Mouse (Mus musculus) erythroblast, embryonic 14.5 days (primary cell): ENCODE data around the gene Erlec1. TPM values are rescaled to one million over a fixed set of nuclear protein-coding genes. Genes with fewer than 3 reads are reported as not detected.

Source experiments
- H3K27me3 ChIP-seq: 2 replicates; pipeline ENCODE4 v1.6.1; 2012; ENCODE audit warnings: inconsistent platforms; ENCODE audit not compliant: control insufficient read depth
- H3K36me3 ChIP-seq: 2 replicates; pipeline ENCODE4 v1.6.1; 2012; ENCODE audit warnings: mild to moderate bottlenecking, inconsistent platforms; ENCODE audit not compliant: control insufficient read depth
- H3K4me1 ChIP-seq: 2 replicates; pipeline ENCODE4 v1.6.1; 2012; ENCODE audit warnings: inconsistent platforms; ENCODE audit not compliant: control insufficient read depth
- H3K4me3 ChIP-seq: replicated peaks from 2 replicates; pipeline ENCODE3; 2012; ENCODE audit warnings: moderate library complexity, mild to moderate bottlenecking, inconsistent platforms
- H3K9me3 ChIP-seq: 2 replicates; pipeline ENCODE4 v1.6.1; 2012; ENCODE audit warnings: low read length, inconsistent platforms, mixed read lengths; ENCODE audit not compliant: control insufficient read depth
- GATA1 ChIP-seq: IDR thresholded peaks from 2 replicates; pipeline ENCODE4 v1.6.1; 2012; ENCODE audit warnings: low read length, inconsistent platforms, mixed read lengths
- TAL1 ChIP-seq: IDR thresholded peaks from 3 replicates; pipeline ENCODE4 v1.6.1; 2012; ENCODE audit warnings: low read length, inconsistent platforms, mixed read lengths
- polyA plus RNA-seq: library from polyadenylated mRNA; stranded (reverse); fragments of >175 nt; gene quantifications from 2 replicates; pipeline ENCODE4 v1.2.3, GENCODE M21; 2012

The Erlec1 gene
- polyA plus RNA-seq, 1 experiment: 4.9 TPM

DNA sequence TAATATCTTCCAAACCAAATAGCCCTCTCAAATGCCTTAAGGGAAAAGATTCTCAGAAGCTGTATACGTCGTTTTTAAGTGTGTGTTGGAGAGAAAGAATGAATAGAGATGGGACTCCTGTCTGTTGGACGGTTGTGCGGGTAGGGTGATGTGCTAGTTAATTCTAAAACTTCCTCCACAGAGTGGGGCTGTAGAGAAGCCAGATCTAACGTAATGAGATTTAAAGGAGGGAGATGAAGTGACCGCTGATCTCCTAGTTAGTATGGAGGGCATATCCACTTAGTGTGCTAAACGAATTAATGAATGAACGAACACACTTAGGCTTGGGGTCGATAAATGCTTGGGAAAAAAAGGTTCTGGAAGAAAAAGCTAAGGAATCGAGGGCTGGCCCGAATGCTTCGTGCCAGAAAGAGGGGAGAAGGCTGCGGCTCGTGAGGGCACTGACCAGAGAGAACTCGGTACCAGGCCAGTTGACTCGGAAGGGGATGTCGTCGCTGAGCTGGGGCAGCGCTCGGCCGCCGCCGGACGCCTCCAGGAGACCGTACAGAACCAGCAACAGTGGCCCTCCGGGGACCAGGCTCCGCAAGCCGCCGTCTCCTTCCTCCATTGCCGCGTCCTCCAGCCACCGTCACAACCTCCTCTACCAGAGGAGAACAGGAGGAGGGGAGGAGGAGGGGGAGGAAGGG is 523 bp downstream of the Erlec1 start:
- Histone ChIP-seq H3K4me3 (peak overlapping the region; percentile 97), H3K9me3 (no peaks in the 10 kb centered on the region), H3K27me3 (no peaks in the 10 kb centered on the region), H3K4me1 (peaks cover 24% of the 10 kb centered on the region), H3K36me3 (peaks cover 47% of the 10 kb centered on the region)
- TF ChIP-seq TAL1: no peak
- no peak for TF ChIP-seq GATA1

DNA sequence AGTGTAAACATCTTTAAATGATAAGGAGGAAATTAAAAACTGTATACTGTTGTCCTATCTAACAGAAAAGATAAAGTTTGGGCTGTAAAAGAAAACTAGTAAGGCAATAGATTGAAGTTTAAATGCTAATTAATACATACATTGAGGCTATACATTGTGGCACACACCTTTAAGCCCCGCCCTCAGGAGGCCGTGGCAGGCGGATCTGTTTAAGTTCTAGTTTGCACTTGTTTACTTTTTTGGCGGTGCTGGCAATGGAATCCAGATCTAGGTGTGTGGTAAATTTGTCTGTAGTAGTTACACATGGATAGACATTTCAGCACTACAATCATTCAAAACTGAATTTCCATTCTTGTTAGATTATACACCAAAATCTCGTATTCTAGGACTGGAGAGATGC is 1.3 kb downstream of the Erlec1 start:
- TF ChIP-seq TAL1 (no peak), GATA1 (no peak)
- Histone ChIP-seq H3K36me3 (peaks cover 55% of the 10 kb centered on the region), H3K9me3 (no peaks in the 10 kb centered on the region), H3K4me1 (peaks cover 24% of the 10 kb centered on the region), H3K4me3 (peak overlapping the region; percentile 97), H3K27me3 (no peaks in the 10 kb centered on the region)

DNA sequence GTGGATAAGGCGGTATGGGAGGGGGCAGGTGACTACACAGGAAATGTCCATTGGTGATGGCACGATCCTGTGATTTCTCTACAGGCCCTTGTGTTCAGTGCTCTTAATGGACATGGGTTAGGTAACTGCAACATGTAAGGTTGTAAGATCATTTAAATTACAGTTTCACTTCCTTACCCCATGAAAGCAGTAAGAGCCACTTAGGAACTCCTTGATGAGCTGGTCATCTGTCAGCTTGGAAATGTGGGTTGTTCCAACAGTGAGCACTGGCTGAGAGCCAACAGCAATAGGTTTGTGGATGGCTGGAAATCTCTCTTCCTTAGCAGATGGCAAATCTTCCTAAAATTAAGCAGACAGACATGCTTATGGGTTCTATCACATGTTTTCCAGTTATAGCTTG is 10.6 kb downstream of the Erlec1 start:
- Histone ChIP-seq H3K27me3 (no peaks in the 10 kb centered on the region), H3K4me1 (no peaks in the 10 kb centered on the region), H3K9me3 (no peaks in the 10 kb centered on the region), H3K4me3 (no peak overlapping the region), H3K36me3 (peaks cover 94% of the 10 kb centered on the region)
- no peak for TF ChIP-seq TAL1
- TF ChIP-seq GATA1: no peak

DNA sequence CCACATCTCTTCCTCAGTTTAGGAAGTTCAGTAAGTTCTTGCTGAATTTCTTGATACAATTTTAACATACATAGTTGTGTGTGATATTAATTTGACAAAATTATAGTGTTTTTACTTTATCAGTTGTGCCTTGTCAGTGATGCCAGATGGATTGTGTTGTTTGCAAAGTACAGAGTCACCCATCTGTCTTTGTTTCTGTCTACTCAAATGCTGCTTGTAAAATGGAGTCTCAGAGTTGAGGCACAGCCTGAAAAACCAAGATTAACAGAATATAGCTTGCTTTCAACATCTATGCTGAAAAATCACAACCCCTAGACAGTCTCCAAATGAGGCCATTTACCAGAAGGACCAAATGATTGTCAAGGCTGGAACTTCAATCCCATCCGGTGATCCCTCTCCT is 25.6 kb downstream of the Erlec1 start:
- Histone ChIP-seq H3K4me1 (peaks cover 23% of the 10 kb centered on the region), H3K27me3 (no peaks in the 10 kb centered on the region), H3K36me3 (peaks cover 68% of the 10 kb centered on the region), H3K4me3 (no peak overlapping the region), H3K9me3 (no peaks in the 10 kb centered on the region)
- TF ChIP-seq GATA1 (no peak), TAL1 (no peak)

DNA sequence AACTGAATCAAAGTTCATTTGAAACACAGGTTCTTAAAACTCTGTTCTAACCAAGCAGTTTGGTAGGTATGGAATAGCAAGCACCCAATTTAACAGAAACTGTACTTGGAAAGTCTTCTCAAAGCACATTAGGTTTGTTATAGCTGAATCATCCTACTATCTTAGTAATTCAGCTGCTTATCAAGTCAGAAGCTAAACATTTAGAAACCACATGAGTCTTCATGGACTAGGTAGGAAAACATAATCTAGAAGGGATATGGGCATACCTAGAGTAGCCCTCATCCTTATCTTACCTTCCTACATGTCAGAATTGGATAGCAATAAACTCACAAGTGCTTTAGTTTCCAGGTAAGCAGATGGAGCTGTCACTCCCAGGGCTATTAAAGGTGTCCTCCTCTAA is 26.1 kb downstream of the Erlec1 start:
- Histone ChIP-seq H3K4me1 (peaks cover 25% of the 10 kb centered on the region), H3K36me3 (peaks cover 69% of the 10 kb centered on the region), H3K4me3 (no peak overlapping the region), H3K27me3 (no peaks in the 10 kb centered on the region), H3K9me3 (no peaks in the 10 kb centered on the region)
- TF ChIP-seq GATA1: no peak
- TF ChIP-seq TAL1: no peak

DNA sequence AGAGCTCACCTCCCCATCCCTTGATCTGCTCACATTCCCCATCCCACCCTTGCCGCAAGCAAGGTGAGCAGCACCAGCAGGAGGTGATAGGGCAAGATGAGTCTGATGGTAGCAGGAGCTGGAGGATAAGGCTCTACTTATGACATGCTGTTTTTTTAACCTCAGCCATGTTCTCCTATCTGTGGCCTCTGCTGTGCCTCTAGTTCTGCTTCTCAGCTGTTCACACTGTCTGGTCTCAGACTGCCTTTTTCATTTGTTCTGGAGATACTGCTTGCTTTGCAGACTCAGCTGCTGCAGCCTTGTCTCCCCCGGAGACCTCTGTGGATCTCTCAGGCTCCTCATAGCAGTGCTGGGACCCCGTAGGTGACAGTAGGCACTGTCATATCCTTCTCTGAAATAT is 30.9 kb downstream of the Erlec1 start:
- Histone ChIP-seq H3K36me3 (peaks cover 32% of the 10 kb centered on the region), H3K4me3 (no peak overlapping the region), H3K9me3 (no peaks in the 10 kb centered on the region), H3K4me1 (peaks cover 18% of the 10 kb centered on the region), H3K27me3 (no peaks in the 10 kb centered on the region)
- TF ChIP-seq GATA1 (no peak), TAL1 (no peak)

DNA sequence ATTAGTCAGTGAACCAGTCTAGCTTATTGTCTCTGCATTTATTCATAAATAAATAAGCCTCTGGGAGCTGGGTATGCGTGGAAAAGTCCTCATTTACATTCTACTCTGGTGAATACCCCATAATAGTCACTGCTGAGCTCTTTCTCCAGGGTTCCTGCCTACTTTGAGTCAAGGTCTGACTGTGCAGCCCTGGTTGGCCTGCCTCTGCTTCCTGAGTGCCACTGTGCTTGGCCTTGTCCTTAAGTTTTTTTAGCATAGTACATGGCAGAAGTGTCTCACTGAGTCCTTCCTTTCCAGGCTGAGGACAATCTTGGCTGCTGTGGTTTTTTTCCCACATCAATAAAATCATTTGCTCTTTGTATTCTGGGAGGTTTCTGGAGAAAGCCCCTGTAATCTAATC is 33.5 kb downstream of the Erlec1 start:
- Histone ChIP-seq H3K36me3 (peaks cover 14% of the 10 kb centered on the region), H3K27me3 (no peaks in the 10 kb centered on the region), H3K9me3 (no peaks in the 10 kb centered on the region), H3K4me3 (no peak overlapping the region), H3K4me1 (peaks cover 1% of the 10 kb centered on the region; the same call in 1 of the 2 replicates)
- TF ChIP-seq GATA1: no peak
- no peak for TF ChIP-seq TAL1

DNA sequence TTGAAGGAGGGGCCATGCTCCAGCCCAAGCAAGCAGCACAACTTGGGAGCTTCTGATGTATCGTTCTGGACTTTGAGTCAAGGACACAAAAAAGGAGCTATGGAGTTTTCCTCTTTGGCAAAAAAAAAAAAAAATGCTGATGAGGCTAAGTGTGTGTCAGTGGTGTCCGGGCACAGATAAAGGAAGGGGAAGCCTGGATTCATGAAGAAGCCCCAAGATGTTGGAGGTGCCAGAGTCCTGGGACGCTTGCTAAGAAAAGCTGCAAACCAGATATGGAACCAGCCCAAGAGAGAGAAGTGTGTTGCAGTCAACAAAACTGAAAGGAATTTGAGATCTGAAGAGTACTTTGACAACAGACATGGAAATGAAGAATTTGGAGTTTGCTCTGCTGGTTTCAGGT is 41.8 kb downstream of the Erlec1 start:
- Histone ChIP-seq H3K4me3 (no peak overlapping the region), H3K9me3 (no peaks in the 10 kb centered on the region), H3K27me3 (no peaks in the 10 kb centered on the region), H3K4me1 (no peaks in the 10 kb centered on the region), H3K36me3 (no peaks in the 10 kb centered on the region)
- no peak for TF ChIP-seq GATA1
- no peak for TF ChIP-seq TAL1

DNA sequence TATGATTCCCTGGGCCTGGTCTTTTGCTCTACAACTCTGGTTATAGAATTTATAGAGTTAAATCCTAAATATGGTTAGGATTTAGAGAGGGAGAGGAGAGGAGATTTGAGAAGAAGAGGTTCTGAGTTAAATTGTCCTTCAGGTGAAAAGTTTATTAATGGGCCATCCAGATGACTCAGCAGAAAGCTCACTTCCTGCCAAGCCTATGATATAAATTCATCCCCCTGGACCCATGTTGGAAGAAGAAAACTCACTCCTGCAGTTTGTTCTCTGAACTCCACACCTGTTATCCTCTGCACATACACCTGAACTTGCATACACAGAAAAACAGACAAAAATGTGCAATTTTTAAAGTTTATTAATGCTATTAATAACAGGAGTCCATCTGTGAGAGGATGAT is 54.8 kb downstream of the Erlec1 start:
- Histone ChIP-seq H3K27me3 (no peaks in the 10 kb centered on the region), H3K9me3 (no peaks in the 10 kb centered on the region), H3K4me3 (no peak overlapping the region), H3K4me1 (no peaks in the 10 kb centered on the region), H3K36me3 (no peaks in the 10 kb centered on the region)
- TF ChIP-seq GATA1: no peak
- TF ChIP-seq TAL1: no peak

DNA sequence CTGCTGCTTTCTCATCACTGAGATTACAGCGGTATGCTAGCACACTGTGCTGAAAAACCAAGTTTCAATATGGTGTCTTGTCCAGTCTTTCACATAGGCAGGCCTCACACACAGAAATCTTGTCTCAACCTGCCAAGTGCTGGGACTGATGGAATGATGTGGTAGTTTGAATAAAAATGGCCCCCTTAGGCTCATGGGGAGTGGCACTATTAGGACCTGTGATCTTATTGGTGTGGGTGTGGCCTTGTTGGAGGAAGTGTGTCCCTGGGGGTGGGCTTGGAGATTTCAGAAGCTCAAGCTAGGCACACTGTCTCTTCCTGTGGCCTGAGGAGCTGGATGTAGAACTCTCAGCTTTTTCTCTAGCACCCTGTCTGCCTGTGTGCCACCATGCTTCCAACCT is 57.9 kb downstream of the Erlec1 start:
- Histone ChIP-seq H3K27me3 (no peaks in the 10 kb centered on the region), H3K4me3 (no peak overlapping the region), H3K4me1 (no peaks in the 10 kb centered on the region), H3K36me3 (no peaks in the 10 kb centered on the region), H3K9me3 (no peaks in the 10 kb centered on the region)
- no peak for TF ChIP-seq GATA1
- TF ChIP-seq TAL1: no peak
